Mouse (Mus musculus) kidney, embryonic 14.5 days (tissue): ENCODE data around the gene Ccdc33. TPM values are rescaled to one million over a fixed set of nuclear protein-coding genes. Genes with fewer than 3 reads are reported as not detected.

ENCODE experiments used
- ATAC-seq: fragments of 200-750 bp; cut with Nextera tagmentation; 2 replicates; pipeline ENCODE4 v1.8.0; 2017; ENCODE audit warnings: moderate number of reproducible peaks, mild to moderate bottlenecking, moderate TSS enrichment, moderate library complexity; ENCODE audit not compliant: low FRiP score, low TSS enrichment
- H3K27ac ChIP-seq: fragments of 300-500 bp; sonication (generic); 2 replicates; pipeline ENCODE4 v1.5.1; 2014; ENCODE audit warnings: low read depth, mild to moderate bottlenecking, low read length, moderate library complexity, mixed read lengths
- H3K27me3 ChIP-seq: fragments of 300-500 bp; sonication (generic); 2 replicates; pipeline ENCODE4 v1.6.1; 2014; ENCODE audit warnings: mild to moderate bottlenecking, low read length; ENCODE audit not compliant: control insufficient read depth, insufficient read depth
- H3K36me3 ChIP-seq: fragments of 300-500 bp; sonication (generic); 2 replicates; pipeline ENCODE4 v1.6.1; 2014; ENCODE audit warnings: low read length, mixed read lengths; ENCODE audit not compliant: control insufficient read depth, insufficient read depth
- H3K4me1 ChIP-seq: fragments of 300-500 bp; sonication (generic); 2 replicates; pipeline ENCODE4 v1.6.1; 2014; ENCODE audit warnings: low read length, mixed read lengths; ENCODE audit not compliant: control insufficient read depth, insufficient read depth
- H3K4me2 ChIP-seq: fragments of 300-500 bp; sonication (generic); replicated peaks from 2 replicates; pipeline ENCODE4 v1.6.1; 2014; ENCODE audit warnings: low read depth, mild to moderate bottlenecking, low read length
- H3K4me3 ChIP-seq: fragments of 300-500 bp; sonication (generic); 2 replicates; pipeline ENCODE4 v1.5.1; 2014; ENCODE audit warnings: mild to moderate bottlenecking, low read length
- H3K9ac ChIP-seq: fragments of 300-500 bp; sonication (generic); 2 replicates; pipeline ENCODE4 v1.6.1; 2014; ENCODE audit warnings: low read depth, mild to moderate bottlenecking, low read length, moderate library complexity
- H3K9me3 ChIP-seq: fragments of 300-500 bp; sonication (generic); 2 replicates; pipeline ENCODE4 v1.6.1; 2016; ENCODE audit warnings: low read length; ENCODE audit not compliant: control insufficient read depth
- WGBS: fragments of 180-500 bp; shearing (Covaris S2); extraction: QIAGEN DNeasy Blood & Tissue Kit; methylation state at CpG from one replicate; pipeline ENCODE4 v1.1.7; 2014; 5-methylcytosine and 5-hydroxymethylcytosine counted together
- polyA plus RNA-seq: library from polyadenylated mRNA; unstranded; fragments of >200 nt; fragmentation: Nextera tagmentation; extraction: Ambion mirVana; gene quantifications from 2 replicates; pipeline ENCODE4 v1.2.1, GENCODE M21; 2014

Ccdc33 gene
- polyA plus RNA-seq, 1 experiment from 2014 or later, result 0.57 TPM

DNA sequence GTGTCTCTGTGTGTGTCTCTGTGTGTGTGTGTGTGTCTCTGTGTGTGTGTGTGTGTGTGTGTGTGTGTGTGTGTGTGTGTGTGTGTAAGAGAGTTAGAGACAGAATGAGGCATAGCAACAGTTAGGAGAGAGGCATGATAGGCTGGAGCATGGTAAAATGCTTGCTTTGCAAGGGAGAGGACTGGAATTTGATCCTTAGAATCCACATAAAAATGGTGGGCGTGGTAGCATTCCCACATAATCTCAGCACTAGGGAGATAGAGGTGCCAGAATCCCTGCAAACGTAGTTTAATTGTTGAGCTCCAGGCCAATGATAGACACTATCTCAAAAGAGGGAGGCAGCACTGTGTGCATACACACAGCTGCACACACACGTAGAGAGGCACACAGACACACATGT lies 6.5 kb upstream of the Ccdc33 start:
- H3K4me3 ChIP-seq, result no peak overlapping the region
- H3K4me1 ChIP-seq, result peaks cover 21% of the 10 kb centered on the region
- 35% methylated on average over 3 of the region's 3 CpGs for WGBS
- ATAC-seq, result no peak
- no peaks in the 10 kb centered on the region for H3K9me3 ChIP-seq
- H3K27ac ChIP-seq, result no peak overlapping the region
- no peaks in the 10 kb centered on the region for H3K36me3 ChIP-seq
- no peak overlapping the region for H3K4me2 ChIP-seq
- H3K27me3 ChIP-seq, result no peaks in the 10 kb centered on the region
- H3K9ac ChIP-seq, result no peak overlapping the region

DNA sequence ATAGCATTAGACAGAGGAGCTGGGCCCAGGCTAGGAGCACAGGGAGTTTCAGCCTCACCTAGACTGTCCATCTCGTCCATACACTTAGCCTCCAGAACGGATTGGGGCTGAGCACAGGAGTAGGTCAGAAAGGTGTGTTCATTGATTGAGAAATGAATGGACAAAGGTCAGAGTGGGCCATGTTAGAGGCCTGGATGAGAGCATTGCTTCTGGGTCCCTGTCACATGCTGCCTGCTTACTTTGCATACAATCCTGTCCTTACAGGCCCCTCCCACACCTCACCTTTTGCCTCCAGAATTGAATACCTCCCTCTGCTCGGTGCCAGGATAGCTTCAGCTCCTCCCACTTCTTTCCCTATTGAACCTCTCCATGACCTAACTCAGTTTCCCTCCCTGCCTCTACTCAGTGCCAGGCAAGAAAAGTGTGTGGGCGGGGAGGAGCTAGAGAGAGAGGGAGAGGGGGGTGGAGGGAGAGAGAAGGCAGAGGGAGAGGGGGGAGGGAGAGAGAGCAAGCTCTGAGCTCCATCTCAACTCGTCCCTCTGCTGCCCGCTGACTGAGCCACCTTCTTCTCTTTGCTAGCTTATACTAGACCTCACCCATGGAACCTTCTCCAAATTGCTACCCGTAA lies 2.5 kb downstream of the Ccdc33 start:
- ATAC-seq, result no peak
- Histone ChIP-seq H3K36me3 (no peaks in the 10 kb centered on the region), H3K9me3 (no peaks in the 10 kb centered on the region), H3K4me3 (no peak overlapping the region), H3K27ac (no peak overlapping the region; the same call in 1 of the 2 replicates), H3K27me3 (no peaks in the 10 kb centered on the region), H3K4me1 (peaks cover 53% of the 10 kb centered on the region), H3K9ac (no peak overlapping the region), H3K4me2 (no peak overlapping the region)
- WGBS, result 27% methylated on average over 7 of the region's 7 CpGs

DNA sequence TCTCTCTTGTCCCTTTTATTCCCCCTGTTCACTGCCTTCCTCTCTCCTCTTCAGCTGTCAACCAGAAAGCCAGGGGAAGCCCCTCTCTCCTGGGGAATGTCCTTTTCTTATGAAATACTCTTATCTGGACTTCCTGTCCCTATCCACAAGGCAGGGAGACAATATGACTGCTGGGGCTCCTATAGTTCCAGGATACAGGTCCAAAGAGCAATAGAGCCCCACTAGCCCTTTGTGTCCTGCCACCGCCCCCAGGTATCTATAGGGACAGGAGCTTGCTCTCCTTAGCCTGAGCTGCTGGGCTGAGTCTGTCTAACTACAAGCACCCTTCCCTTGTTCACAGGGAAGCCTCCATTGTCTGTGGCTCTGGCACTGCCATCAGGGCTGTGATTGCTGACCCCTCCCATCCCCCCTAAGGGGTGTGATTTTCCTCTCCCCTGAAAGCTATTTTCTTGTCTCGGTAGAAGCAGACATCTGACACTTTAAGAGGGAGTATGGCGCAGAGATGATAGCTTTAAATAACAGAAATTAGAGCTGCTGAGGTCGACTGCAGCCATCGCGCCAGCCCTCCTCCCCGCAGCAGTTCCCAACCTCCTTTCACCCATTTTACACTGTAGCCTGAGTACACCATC lies 3.2 kb downstream of the Ccdc33 start:
- H3K27ac ChIP-seq, result 0 out of 2 replicates have a peak overlapping the region, but pooled peaks have one; percentile 1
- H3K4me1 ChIP-seq, result peaks cover 53% of the 10 kb centered on the region
- ATAC-seq, result no peak

DNA sequence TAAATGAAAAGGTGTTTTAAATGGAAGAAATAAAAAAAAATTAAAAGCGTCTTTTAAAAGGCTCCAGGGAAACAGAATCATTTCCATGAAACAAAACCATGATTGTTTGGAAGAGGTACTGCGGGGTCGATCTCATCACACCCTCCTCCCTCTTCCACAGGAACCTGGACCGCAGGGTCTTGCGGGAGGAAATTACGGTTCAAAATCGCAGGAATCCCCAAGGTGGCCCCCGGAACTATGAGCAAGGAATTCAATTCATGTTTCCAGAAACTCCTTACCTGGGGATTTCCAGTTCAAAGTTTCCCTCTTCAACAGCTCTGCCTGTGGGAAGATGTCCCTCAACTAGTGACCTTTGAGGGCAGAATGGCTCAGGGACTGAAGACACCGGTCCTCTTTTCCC lies 4.6 kb downstream of the Ccdc33 start:
- Histone ChIP-seq H3K4me2 (peak overlapping the region; percentile 41), H3K36me3 (no peaks in the 10 kb centered on the region), H3K9ac (no peak overlapping the region), H3K4me3 (no peak overlapping the region), H3K27me3 (no peaks in the 10 kb centered on the region; the same call in 1 of the 2 replicates), H3K4me1 (peaks cover 56% of the 10 kb centered on the region), H3K9me3 (no peaks in the 10 kb centered on the region), H3K27ac (peak overlapping the region; percentile 90; the same call in 1 of the 2 replicates)
- no peak for ATAC-seq
- WGBS, result 8% methylated on average over 9 of the region's 9 CpGs

More for the DNA sequence above, 3.2 kb downstream of the Ccdc33 start:
- no peak overlapping the region for H3K4me2 ChIP-seq
- no peak overlapping the region for H3K9ac ChIP-seq
- no peaks in the 10 kb centered on the region for H3K9me3 ChIP-seq
- H3K4me3 ChIP-seq, result no peak overlapping the region
- WGBS, result 18% methylated on average over 7 of the region's 7 CpGs
- no peaks in the 10 kb centered on the region for H3K36me3 ChIP-seq
- H3K27me3 ChIP-seq, result no peaks in the 10 kb centered on the region; the same call in 1 of the 2 replicates

DNA sequence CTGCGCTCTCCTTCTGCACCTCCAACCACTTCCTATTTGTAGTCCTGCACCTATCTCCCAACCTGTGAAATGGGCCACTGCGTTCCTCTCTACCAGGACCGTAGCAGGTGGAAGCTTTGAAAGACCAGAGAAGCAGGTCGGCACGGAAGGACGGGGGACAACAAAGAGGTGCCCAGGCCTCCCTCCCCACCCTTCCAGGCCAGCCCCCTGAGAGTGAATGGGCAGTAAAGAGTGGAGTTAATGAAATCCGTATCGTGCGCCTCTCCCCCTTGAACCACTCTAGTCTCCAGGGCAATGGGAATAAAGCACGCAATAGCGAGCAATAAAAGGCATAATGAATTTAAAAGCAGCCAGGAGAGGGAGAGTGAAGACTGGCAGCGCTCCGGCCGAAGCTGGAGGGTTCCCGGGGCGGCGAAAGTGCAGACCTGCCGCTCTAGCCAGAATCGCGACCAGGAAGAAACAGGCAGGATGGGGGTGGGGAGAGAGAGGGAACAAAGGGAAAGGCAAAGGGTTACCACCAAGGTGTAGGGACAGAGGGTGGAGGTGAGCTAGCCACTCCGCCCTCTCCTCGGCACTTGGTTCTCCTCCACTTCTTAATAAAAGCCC lies 5.2 kb downstream of the Ccdc33 start:
- Histone ChIP-seq H3K4me3 (peak overlapping the region; percentile 22), H3K27me3 (no peaks in the 10 kb centered on the region; the same call in 1 of the 2 replicates), H3K4me1 (peaks cover 57% of the 10 kb centered on the region), H3K9ac (peak overlapping the region; percentile 40; the same call in 1 of the 2 replicates), H3K27ac (peak overlapping the region; percentile 90), H3K36me3 (no peaks in the 10 kb centered on the region), H3K4me2 (peak overlapping the region; percentile 41), H3K9me3 (no peaks in the 10 kb centered on the region)
- 4% methylated on average over 22 of the region's 22 CpGs for WGBS
- ATAC-seq, result peak; percentile 44

DNA sequence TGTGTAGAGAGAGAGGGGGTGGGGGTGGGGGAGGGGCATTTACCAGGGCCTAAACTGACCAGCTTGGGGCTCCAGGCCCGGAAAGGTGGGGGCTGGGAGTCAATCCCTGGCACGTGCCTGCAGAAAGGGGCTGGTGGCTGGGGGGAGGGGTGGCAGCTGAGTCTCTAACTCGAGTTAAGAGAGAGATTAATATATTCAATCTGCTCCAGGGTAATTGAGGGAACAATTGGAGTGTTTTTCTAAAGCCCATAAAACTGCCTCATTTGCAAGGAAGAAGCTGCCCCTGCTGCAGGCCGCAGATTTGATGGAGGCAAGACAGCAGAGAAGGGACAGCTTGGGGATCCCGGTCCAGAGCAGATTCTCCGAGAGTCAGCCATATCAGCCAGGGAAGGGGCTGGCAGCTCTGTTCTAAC lies 5.8 kb downstream of the Ccdc33 start:
- peak; percentile 63 for ATAC-seq

DNA sequence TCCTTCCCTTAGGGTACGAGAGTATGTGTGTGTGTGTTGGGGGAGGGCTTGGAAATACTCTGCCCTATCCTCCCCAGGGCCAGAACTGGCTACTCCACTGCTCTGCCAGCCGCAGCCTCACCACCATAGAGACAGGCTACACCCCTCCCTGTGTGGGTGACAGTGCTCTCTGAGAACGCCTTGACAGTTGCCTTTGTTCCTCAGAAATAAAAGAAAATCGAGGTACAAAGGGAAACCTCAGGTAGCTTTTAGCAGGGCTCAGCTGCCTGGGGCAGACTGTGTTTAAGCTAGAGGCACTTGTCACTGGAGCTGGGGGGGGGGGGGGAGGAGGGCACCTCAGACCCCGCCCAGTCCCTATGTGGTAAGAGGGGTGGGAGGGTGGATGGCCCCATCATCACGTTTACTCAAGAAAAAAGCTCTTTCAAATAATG lies 6.3 kb downstream of the Ccdc33 start:
- H3K36me3 ChIP-seq, result no peaks in the 10 kb centered on the region
- H3K9me3 ChIP-seq, result no peaks in the 10 kb centered on the region
- peak overlapping the region; percentile 51; the same call in 1 of the 2 replicates for H3K27ac ChIP-seq
- no peaks in the 10 kb centered on the region; the same call in 1 of the 2 replicates for H3K27me3 ChIP-seq
- peak overlapping the region; percentile 10; the same call in 1 of the 2 replicates for H3K4me2 ChIP-seq
- H3K9ac ChIP-seq, result no peak overlapping the region
- WGBS, result 9% methylated on average over 6 of the region's 6 CpGs
- ATAC-seq, result peak; percentile 37
- H3K4me1 ChIP-seq, result peaks cover 57% of the 10 kb centered on the region
- H3K4me3 ChIP-seq, result no peak overlapping the region

More for the DNA sequence above, 5.8 kb downstream of the Ccdc33 start:
- Histone ChIP-seq H3K27ac (peak overlapping the region; percentile 90), H3K4me1 (peaks cover 57% of the 10 kb centered on the region), H3K27me3 (no peaks in the 10 kb centered on the region; the same call in 1 of the 2 replicates), H3K4me3 (peak overlapping the region; percentile 22; the same call in 1 of the 2 replicates), H3K9me3 (no peaks in the 10 kb centered on the region), H3K9ac (peak overlapping the region; percentile 40; the same call in 1 of the 2 replicates), H3K4me2 (peak overlapping the region; percentile 41), H3K36me3 (no peaks in the 10 kb centered on the region)
- 3% methylated on average over 6 of the region's 6 CpGs for WGBS

DNA sequence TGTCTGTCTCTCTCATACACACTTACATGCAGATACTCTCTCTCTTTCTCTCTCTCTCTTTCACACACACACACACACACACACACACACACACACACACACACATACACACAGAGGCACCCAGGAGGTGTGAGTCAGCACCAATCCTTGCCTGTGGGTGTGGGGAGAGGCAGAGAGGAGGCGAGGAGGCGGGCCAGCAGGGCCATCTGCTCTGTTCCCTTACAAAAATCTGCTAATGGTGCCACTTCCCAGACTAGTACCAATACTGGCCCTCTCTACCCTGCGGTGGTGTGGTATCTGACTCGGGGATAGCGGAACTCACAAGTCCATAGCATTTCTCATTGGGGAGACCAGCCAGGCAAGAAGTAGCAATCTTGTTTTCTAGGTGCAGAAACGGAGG lies 7.2 kb downstream of the Ccdc33 start:
- peaks cover 51% of the 10 kb centered on the region for H3K4me1 ChIP-seq
- 53% methylated on average over 6 of the region's 6 CpGs for WGBS
- no peaks in the 10 kb centered on the region; the same call in 1 of the 2 replicates for H3K27me3 ChIP-seq

More for the DNA sequence above, 7.2 kb downstream of the Ccdc33 start:
- Histone ChIP-seq H3K4me2 (no peak overlapping the region), H3K9me3 (no peaks in the 10 kb centered on the region), H3K36me3 (no peaks in the 10 kb centered on the region), H3K4me3 (no peak overlapping the region), H3K9ac (no peak overlapping the region), H3K27ac (no peak overlapping the region)
- ATAC-seq, result no peak
